Mouse (Mus musculus) Muller cell, postnatal 12 days (primary cell): ENCODE measurements around the gene Defb45.
A peak's percentile ranks its signal among the peaks of the same experiment; 100 is the strongest.

Source experiments
- DNase-seq: peaks from one replicate; pipeline ENCODE4 v3.0.0-alpha.2; 2015; ENCODE audit errors: inconsistent ontology term

Defb45 gene

DNA sequence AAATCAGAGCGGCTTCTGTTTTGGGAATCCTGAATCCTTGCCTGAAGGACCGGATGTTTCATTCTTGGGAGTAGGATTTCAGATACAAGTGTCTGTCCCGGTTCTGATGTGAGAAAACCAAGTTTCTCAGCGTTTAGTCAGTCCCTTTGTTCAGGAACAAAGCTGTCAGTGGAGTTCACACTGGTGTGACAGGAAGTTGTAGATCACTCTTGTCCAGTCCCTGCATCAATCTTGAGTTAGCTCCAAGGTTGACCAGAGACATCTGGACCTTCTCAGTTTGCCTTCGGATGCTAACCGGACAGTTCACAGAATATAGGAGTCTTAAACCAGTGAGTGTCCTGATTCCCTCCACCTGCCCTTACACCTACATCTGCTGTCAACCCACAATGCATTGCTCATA lies 8.5 kb upstream of the Defb45 start:
- no peak for DNase-seq

GRCm38 (mm10) chr2:152604057-152604456 lies 4.9 kb upstream of the Defb45 start, which contains the start of gene Defb36:
TSS of gene Defb36 (plus strand) at chr2:152604327.
- DNase-seq = no peak

DNA sequence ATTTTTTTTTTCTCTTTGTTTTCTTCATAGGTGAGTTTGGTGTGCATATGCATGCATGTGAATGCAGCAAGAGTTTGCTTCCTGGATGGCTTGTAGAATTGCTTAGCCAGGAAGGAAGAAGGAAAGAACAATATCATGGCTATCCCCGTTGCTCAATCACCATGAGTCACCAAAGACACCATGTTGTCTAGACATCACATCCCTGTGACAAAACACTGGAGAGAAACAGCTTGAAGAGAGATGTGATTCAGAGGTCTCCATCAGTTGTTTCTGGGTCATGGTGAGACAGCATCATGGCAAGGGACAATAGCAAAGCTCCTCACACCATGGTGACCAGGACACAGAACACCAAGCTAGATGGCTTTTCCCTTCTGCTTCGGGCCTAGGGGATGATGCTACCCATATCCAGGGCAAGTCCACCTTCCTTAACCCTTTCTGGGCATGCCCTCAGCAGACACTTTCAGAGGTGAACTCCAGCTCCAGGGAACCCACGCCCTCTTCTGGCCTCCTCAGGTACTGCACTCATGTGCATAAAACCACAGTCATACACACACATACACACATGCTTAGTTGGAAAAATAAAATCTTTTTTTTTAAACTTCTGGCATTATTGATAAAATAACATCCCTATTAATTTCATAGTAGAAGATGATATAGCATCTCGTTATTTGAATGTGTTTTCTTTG lies 2.2 kb upstream of the Defb45 start:
- DNase-seq = peak; percentile 57

GRCm38 (mm10) chr2:152600076-152600475 lies 877 bp upstream of the Defb45 start:
- no peak for DNase-seq

- DNase-seq = no peak
These were observed 10.2 kb downstream of the Defb45 start for GRCm38 (mm10) chr2:152589021-152589420.

DNA sequence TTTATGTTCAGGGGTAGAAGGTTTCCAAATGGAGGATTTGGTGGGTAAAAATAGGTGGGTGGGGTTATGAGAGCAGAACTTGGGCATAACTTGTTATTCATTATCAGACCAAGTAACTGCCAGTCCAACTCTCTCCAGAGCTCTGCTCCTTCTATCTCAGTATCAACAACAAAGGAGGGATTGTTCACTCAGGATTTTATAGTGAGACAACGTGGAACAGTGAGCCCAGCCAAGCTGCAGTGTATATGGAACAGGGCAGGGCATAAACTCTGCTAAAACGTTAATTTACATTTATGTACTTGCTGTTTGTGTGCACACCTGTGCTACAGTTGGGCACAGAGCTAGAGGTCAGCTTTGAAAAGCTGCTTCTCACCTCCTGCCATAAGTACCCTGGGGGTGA lies 10.7 kb downstream of the Defb45 start:
- DNase-seq = no peak

- no peak for DNase-seq
These were observed 12.2 kb downstream of the Defb45 start for GRCm38 (mm10) chr2:152586926-152587560.

- DNase-seq = no peak
These were observed 18.6 kb downstream of the Defb45 start for GRCm38 (mm10) chr2:152580612-152581011.

GRCm38 (mm10) chr2:152580107-152580506 lies 19.1 kb downstream of the Defb45 start, which contains the start of gene Defb19:
TSS of gene Defb19 (minus strand) at chr2:152580312.
- no peak for DNase-seq

GRCm38 (mm10) chr2:152573484-152573883 lies 25.7 kb downstream of the Defb45 start:
- no peak for DNase-seq

- no peak for DNase-seq
These were observed 26.9 kb downstream of the Defb45 start, which contains the start of gene Defb21 for GRCm38 (mm10) chr2:152572114-152572794. TSS of gene Defb21 (plus strand) at chr2:152572744.

- no peak for DNase-seq
These were observed 28.9 kb downstream of the Defb45 start for GRCm38 (mm10) chr2:152570313-152570712.

DNA sequence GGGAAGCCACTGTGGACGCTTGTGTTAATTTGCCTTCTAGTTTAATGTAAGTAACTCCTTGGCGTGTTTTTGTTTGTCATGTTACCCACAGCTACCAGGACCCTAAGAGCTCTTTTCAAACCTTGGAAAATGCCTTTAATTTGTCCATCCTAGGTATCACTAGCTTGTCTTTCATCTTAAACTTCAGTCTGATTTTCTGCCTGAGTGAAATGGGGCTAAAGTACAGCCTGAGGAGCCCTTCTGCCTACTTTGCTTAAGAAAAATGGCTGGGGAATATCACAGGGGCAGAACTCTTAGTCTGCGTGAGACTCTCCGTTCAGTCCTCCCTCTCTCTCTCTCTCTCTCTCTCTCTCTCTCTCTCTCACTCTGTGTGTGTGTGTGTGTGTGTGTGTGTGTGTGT lies 29.3 kb downstream of the Defb45 start:
- no peak for DNase-seq

GRCm38 (mm10) chr2:152569038-152569437 lies 30.2 kb downstream of the Defb45 start, which contains the start of gene Gm17416:
TSS of gene Gm17416 (plus strand) at chr2:152569338.
- no peak for DNase-seq

- DNase-seq = no peak
These were observed 42.5 kb downstream of the Defb45 start for GRCm38 (mm10) chr2:152556655-152557054.

GRCm38 (mm10) chr2:152553774-152554423 lies 45.3 kb downstream of the Defb45 start:
- DNase-seq = peak; percentile 65

- no peak for DNase-seq
These were observed 51.1 kb downstream of the Defb45 start for GRCm38 (mm10) chr2:152548124-152548523.

GRCm38 (mm10) chr2:152544691-152545090 lies 54.5 kb downstream of the Defb45 start:
- peak; percentile 63 for DNase-seq

DNA sequence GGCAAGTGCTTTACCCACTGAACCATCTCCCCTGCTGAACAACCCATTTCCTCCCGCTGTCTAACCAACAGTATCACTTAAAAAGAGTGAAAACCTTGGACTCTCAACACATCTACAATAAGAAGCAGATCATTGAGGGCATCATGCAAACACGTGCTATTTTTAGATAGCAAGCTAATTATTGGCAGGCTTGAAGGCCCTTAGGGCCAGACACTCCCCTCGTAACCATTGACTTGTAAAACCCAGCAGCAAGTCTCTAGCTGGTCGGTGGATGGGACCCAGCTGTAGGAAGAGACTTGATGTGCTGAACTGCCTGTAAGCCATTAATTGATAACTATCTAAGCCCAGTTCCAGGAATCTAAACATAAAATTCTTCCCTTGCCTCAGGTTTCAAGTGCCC lies 55.7 kb downstream of the Defb45 start:
- DNase-seq = no peak
